In the genomic region with DNA sequence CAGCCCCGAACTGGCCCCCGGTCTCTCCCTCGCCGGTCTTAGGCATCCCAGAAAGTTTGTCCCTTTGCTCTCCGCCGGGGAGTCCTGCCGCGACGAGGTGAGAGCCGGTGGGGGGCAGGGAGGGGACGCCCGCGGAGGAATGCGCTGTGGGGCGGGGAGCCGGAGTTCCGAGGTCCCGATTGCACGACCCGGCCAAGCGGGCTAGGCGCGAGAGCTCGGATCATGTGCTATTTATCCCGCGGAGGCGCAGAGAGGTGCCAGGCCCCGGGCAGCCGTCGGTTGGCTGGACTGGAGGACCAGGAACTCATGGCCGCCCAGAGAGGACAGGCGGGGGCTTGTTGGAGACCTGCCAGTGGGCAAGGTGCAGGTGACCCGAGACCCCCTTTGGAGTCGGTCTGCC, we compare ENCODE assay signal across 8 mouse cellular contexts. TPM values are rescaled to one million over a fixed set of nuclear protein-coding genes. Genes with fewer than 3 reads are reported as not detected.
DNase-seq lines count a peak whose midpoint lies in the region; ATAC-seq and TF ChIP-seq lines count a peak whose summit lies in the region.

No protein-coding gene starts in this region.

- H3K4me3 ChIP-seq in C2C12 (ENCODE audit: insufficient read depth, poor library complexity, severe bottlenecking) = peak overlapping the region; percentile 91
- H3K4me3 ChIP-seq in heart, embryonic 13.5 days = peak overlapping the region; percentile 80
- peak overlapping the region; percentile 89 for H3K4me3 ChIP-seq in kidney, postnatal 0 days (replicated peaks; ENCODE audit: low read depth, low read length)
- H3K4me3 ChIP-seq in liver, postnatal 0 days (ENCODE audit: low read depth, low read length) = peak overlapping the region; percentile 73
- peak overlapping the region; percentile 89 for H3K4me3 ChIP-seq in neural tube, embryonic 13.5 days

- peaks cover 42% of the 10 kb centered on the region for H3K79me2 ChIP-seq in C2C12 (ENCODE audit: control insufficient read depth, insufficient read depth)

- peaks cover 17% of the 10 kb centered on the region for H3K36me3 ChIP-seq in C2C12 (ENCODE audit: control insufficient read depth, insufficient read depth)
- peaks cover 26% of the 10 kb centered on the region for H3K36me3 ChIP-seq in heart, embryonic 13.5 days
- peaks cover 14% of the 10 kb centered on the region for H3K36me3 ChIP-seq in kidney, postnatal 0 days (ENCODE audit: insufficient read depth, low read length)
- peaks cover 22% of the 10 kb centered on the region for H3K36me3 ChIP-seq in liver, postnatal 0 days (replicated peaks; ENCODE audit: insufficient read depth, low read length)
- H3K36me3 ChIP-seq in neural tube, embryonic 13.5 days = peaks cover 25% of the 10 kb centered on the region

- H3K4me2 ChIP-seq in heart, embryonic 13.5 days = peak overlapping the region; percentile 79
- peak overlapping the region; percentile 94 for H3K4me2 ChIP-seq in kidney, postnatal 0 days (ENCODE audit: low read length)
- peak overlapping the region; percentile 79 for H3K4me2 ChIP-seq in liver, postnatal 0 days (ENCODE audit: low read depth, low read length)
- H3K4me2 ChIP-seq in neural tube, embryonic 13.5 days = peak overlapping the region; percentile 89

- H3K9me3 ChIP-seq in heart, embryonic 13.5 days = no peaks in the 10 kb centered on the region
- H3K9me3 ChIP-seq in kidney, postnatal 0 days (replicated peaks; ENCODE audit: low read length) = no peaks in the 10 kb centered on the region
- H3K9me3 ChIP-seq in liver, postnatal 0 days (ENCODE audit: low read length) = no peaks in the 10 kb centered on the region
- H3K9me3 ChIP-seq in neural tube, embryonic 13.5 days = no peaks in the 10 kb centered on the region

- WGBS in heart, embryonic 13.5 days = under 1% methylated on average over 33 of the region's 34 CpGs
- WGBS in kidney, postnatal 0 days = 1% methylated on average over 34 of the region's 34 CpGs
- WGBS in liver, postnatal 0 days (ENCODE audit: insufficient replicate concordance) = under 1% methylated on average over 34 of the region's 34 CpGs
- WGBS in neural tube, embryonic 13.5 days = under 1% methylated on average over 33 of the region's 34 CpGs

- H3K27ac ChIP-seq in heart, embryonic 13.5 days (replicated peaks) = peak overlapping the region; percentile 96
- peak overlapping the region; percentile 97 for H3K27ac ChIP-seq in kidney, postnatal 0 days
- H3K27ac ChIP-seq in liver, postnatal 0 days (ENCODE audit: low read depth) = peak overlapping the region; percentile 95
- peak overlapping the region; percentile 93 for H3K27ac ChIP-seq in neural tube, embryonic 13.5 days (replicated peaks)

- peak; percentile 33; the same call in 1 of the 2 replicates for ATAC-seq in erythroid progenitor cell, adult 5-6 weeks (replicated peaks; ENCODE audit: low FRiP score, poor library complexity, severe bottlenecking)
- ATAC-seq in heart, embryonic 13.5 days (ENCODE audit: extremely low read depth, insufficient number of reproducible peaks, low FRiP score, low TSS enrichment) = peak; percentile 28; the same call in 1 of the 2 replicates
- ATAC-seq in kidney, postnatal 0 days (replicated peaks; ENCODE audit: low FRiP score, low read depth) = peak; percentile 55
- ATAC-seq in liver, postnatal 0 days = peak; percentile 60
- peak; percentile 28 for ATAC-seq in neural tube, embryonic 13.5 days (ENCODE audit: low read depth)

- peak overlapping the region; percentile 95 for H3K9ac ChIP-seq in heart, embryonic 13.5 days
- peak overlapping the region; percentile 94 for H3K9ac ChIP-seq in kidney, postnatal 0 days (ENCODE audit: low read depth, low read length)
- H3K9ac ChIP-seq in liver, postnatal 0 days (replicated peaks) = peak overlapping the region; percentile 77
- H3K9ac ChIP-seq in neural tube, embryonic 13.5 days = peak overlapping the region; percentile 94

- peaks cover 29% of the 10 kb centered on the region for H3K4me1 ChIP-seq in heart, embryonic 13.5 days
- peaks cover 14% of the 10 kb centered on the region for H3K4me1 ChIP-seq in kidney, postnatal 0 days (replicated peaks; ENCODE audit: insufficient read depth, low read length)
- peaks cover 21% of the 10 kb centered on the region for H3K4me1 ChIP-seq in liver, postnatal 0 days (ENCODE audit: insufficient read depth)
- H3K4me1 ChIP-seq in neural tube, embryonic 13.5 days (replicated peaks) = peaks cover 28% of the 10 kb centered on the region

- peak; percentile 43 to 58 for DNase-seq in adrenal gland, postnatal 4 days (ENCODE audit: low spot score in 2 of 2)
- DNase-seq in kidney, postnatal 0 days (ENCODE audit: low spot score) = peak; percentile 71
- DNase-seq in liver, postnatal 0 days = peak; percentile 78
- DNase-seq in testis, postnatal 10 days (ENCODE audit: low spot score) = peak; percentile 82

- no peak for TF ChIP-seq CTCF in C2C12 (IDR thresholded peaks at IDR 0.05; ENCODE audit: control insufficient read depth, insufficient read depth, insufficient read length)
- TF ChIP-seq CTCF in kidney, postnatal 0 days (IDR thresholded peaks at IDR 0.05; ENCODE audit: low read depth) = no peak
- no peak for TF ChIP-seq CTCF in liver, postnatal 0 days (IDR thresholded peaks at IDR 0.05; ENCODE audit: low read depth)

- no peak for TF ChIP-seq EP300 in liver, postnatal 0 days (IDR thresholded peaks at IDR 0.05; ENCODE audit: low read depth)

- peak overlapping the region; percentile 80 for H3ac ChIP-seq in C2C12 (ENCODE audit: control insufficient read depth, insufficient read length, low read depth)

- H3K27me3 ChIP-seq in C2C12 (ENCODE audit: control insufficient read depth, insufficient read depth, insufficient read length) = no peaks in the 10 kb centered on the region
- H3K27me3 ChIP-seq in heart, embryonic 13.5 days (replicated peaks) = no peaks in the 10 kb centered on the region
- no peaks in the 10 kb centered on the region for H3K27me3 ChIP-seq in kidney, postnatal 0 days (ENCODE audit: insufficient read depth, low read length)
- H3K27me3 ChIP-seq in liver, postnatal 0 days (ENCODE audit: insufficient read depth, low read length) = no peaks in the 10 kb centered on the region
- no peaks in the 10 kb centered on the region for H3K27me3 ChIP-seq in neural tube, embryonic 13.5 days

- H3K79me3 ChIP-seq in C2C12 (ENCODE audit: low read depth) = peaks cover 22% of the 10 kb centered on the region

RNA-seq across cellular contexts. Expression of gene Kif1c, which starts 0.3 kb away (rescaled TPM):
- 99.8 TPM for polyA plus RNA-seq in C2C12 (2012; fragmentation: generic; extraction: Trizol)
- 100 to 1,000 TPM; 135 to 149 TPM for total RNA-seq in adrenal gland, postnatal 4 days (2021)
- 1.1 and 1.7 TPM in 2 replicates for total RNA-seq in erythroid progenitor cell, adult 5-6 weeks (2015; ENCODE audit: low replicate concordance)
- total RNA-seq in erythroid progenitor cell, adult 5-6 weeks (2017; ENCODE audit: low replicate concordance) = 2.7 and 3.6 TPM in 2 replicates
- polyA plus RNA-seq in heart, embryonic 13.5 days (2015; fragmentation: Nextera tagmentation; extraction: Ambion mirVana) = 4.0 and 4.3 TPM in 2 replicates
- polyA plus RNA-seq in kidney, postnatal 0 days (2015; fragmentation: Nextera tagmentation; extraction: Ambion mirVana) = 3.5 and 3.6 TPM in 2 replicates
- polyA plus RNA-seq in liver, postnatal 0 days (2015; fragmentation: Nextera tagmentation; extraction: Ambion mirVana) = 1.8 and 2.2 TPM in 2 replicates
- 1.5 TPM in 2 replicates for polyA plus RNA-seq in neural tube, embryonic 13.5 days (2015; fragmentation: Nextera tagmentation; extraction: Ambion mirVana)

RNA-seq across cellular contexts. Expression of gene Inca1, which starts 0.7 kb away (rescaled TPM):
- polyA plus RNA-seq in C2C12 (2012; fragmentation: generic; extraction: Trizol) = 0.42 TPM
- total RNA-seq in adrenal gland, postnatal 4 days (2021) = 10 to 100 TPM in 1 of 2 experiments, 1 to 10 TPM in 1; 7.0 to 10.2 TPM
- total RNA-seq in erythroid progenitor cell, adult 5-6 weeks (2015; ENCODE audit: low replicate concordance) = not detected in 2 replicates
- total RNA-seq in erythroid progenitor cell, adult 5-6 weeks (2017; ENCODE audit: low replicate concordance) = not detected in 2 replicates
- polyA plus RNA-seq in heart, embryonic 13.5 days (2015; fragmentation: Nextera tagmentation; extraction: Ambion mirVana) = 1.8 and 2.0 TPM in 2 replicates
- 2.3 and 3.0 TPM in 2 replicates for polyA plus RNA-seq in kidney, postnatal 0 days (2015; fragmentation: Nextera tagmentation; extraction: Ambion mirVana)
- 8.3 and 10.8 TPM in 2 replicates for polyA plus RNA-seq in liver, postnatal 0 days (2015; fragmentation: Nextera tagmentation; extraction: Ambion mirVana)
- 0.75 and 1.1 TPM in 2 replicates for polyA plus RNA-seq in neural tube, embryonic 13.5 days (2015; fragmentation: Nextera tagmentation; extraction: Ambion mirVana)

RNA-seq across cellular contexts. Expression of gene Camta2, which starts 12.7 kb away (rescaled TPM):
- 9.0 TPM for polyA plus RNA-seq in C2C12 (2012; fragmentation: generic; extraction: Trizol)
- total RNA-seq in adrenal gland, postnatal 4 days (2021) = 10 to 100 TPM; 36.2 to 37.8 TPM
- total RNA-seq in erythroid progenitor cell, adult 5-6 weeks (2015; ENCODE audit: low replicate concordance) = 4.7 and 17.6 TPM in 2 replicates
- total RNA-seq in erythroid progenitor cell, adult 5-6 weeks (2017; ENCODE audit: low replicate concordance) = 0.45 and 0.90 TPM in 2 replicates
- 10.1 and 12.0 TPM in 2 replicates for polyA plus RNA-seq in heart, embryonic 13.5 days (2015; fragmentation: Nextera tagmentation; extraction: Ambion mirVana)
- polyA plus RNA-seq in kidney, postnatal 0 days (2015; fragmentation: Nextera tagmentation; extraction: Ambion mirVana) = 9.2 and 9.4 TPM in 2 replicates
- polyA plus RNA-seq in liver, postnatal 0 days (2015; fragmentation: Nextera tagmentation; extraction: Ambion mirVana) = 2.8 and 3.4 TPM in 2 replicates
- polyA plus RNA-seq in neural tube, embryonic 13.5 days (2015; fragmentation: Nextera tagmentation; extraction: Ambion mirVana) = 16.9 and 19.5 TPM in 2 replicates

RNA-seq across cellular contexts. Expression of gene Spag7, which starts 31.4 kb away (rescaled TPM):
- polyA plus RNA-seq in C2C12 (2012; fragmentation: generic; extraction: Trizol) = 75.4 TPM
- 10 to 100 TPM; 82.0 to 87.2 TPM for total RNA-seq in adrenal gland, postnatal 4 days (2021)
- total RNA-seq in erythroid progenitor cell, adult 5-6 weeks (2015; ENCODE audit: low replicate concordance) = 36.9 and 38.6 TPM in 2 replicates
- 11.1 and 38.0 TPM in 2 replicates for total RNA-seq in erythroid progenitor cell, adult 5-6 weeks (2017; ENCODE audit: low replicate concordance)
- 175 and 206 TPM in 2 replicates for polyA plus RNA-seq in heart, embryonic 13.5 days (2015; fragmentation: Nextera tagmentation; extraction: Ambion mirVana)
- 91.5 and 102 TPM in 2 replicates for polyA plus RNA-seq in kidney, postnatal 0 days (2015; fragmentation: Nextera tagmentation; extraction: Ambion mirVana)
- 36.6 and 42.1 TPM in 2 replicates for polyA plus RNA-seq in liver, postnatal 0 days (2015; fragmentation: Nextera tagmentation; extraction: Ambion mirVana)
- polyA plus RNA-seq in neural tube, embryonic 13.5 days (2015; fragmentation: Nextera tagmentation; extraction: Ambion mirVana) = 169 and 172 TPM in 2 replicates

RNA-seq across cellular contexts. Expression of gene Eno3, which starts 43.6 kb away (rescaled TPM):
- polyA plus RNA-seq in C2C12 (2012; fragmentation: generic; extraction: Trizol) = 1,151 TPM
- 100 to 1,000 TPM in 1 of 2 experiments, 10 to 100 TPM in 1; 72.6 to 112 TPM for total RNA-seq in adrenal gland, postnatal 4 days (2021)
- 5.4 and 14.8 TPM in 2 replicates for total RNA-seq in erythroid progenitor cell, adult 5-6 weeks (2015; ENCODE audit: low replicate concordance)
- total RNA-seq in erythroid progenitor cell, adult 5-6 weeks (2017; ENCODE audit: low replicate concordance) = 2.3 and 11.0 TPM in 2 replicates
- polyA plus RNA-seq in heart, embryonic 13.5 days (2015; fragmentation: Nextera tagmentation; extraction: Ambion mirVana) = 273 and 322 TPM in 2 replicates
- polyA plus RNA-seq in kidney, postnatal 0 days (2015; fragmentation: Nextera tagmentation; extraction: Ambion mirVana) = 9.7 and 10.0 TPM in 2 replicates
- polyA plus RNA-seq in liver, postnatal 0 days (2015; fragmentation: Nextera tagmentation; extraction: Ambion mirVana) = 4.0 and 21.3 TPM in 2 replicates
- polyA plus RNA-seq in neural tube, embryonic 13.5 days (2015; fragmentation: Nextera tagmentation; extraction: Ambion mirVana) = 9.4 and 14.9 TPM in 2 replicates

Comparison
In these comparisons a context has a peak if more than half of its experiments do, and no peak if none do; other contexts are left out.
1. Peak in every context shown above with its lines: DNase-seq, ATAC-seq, H3K4me3 ChIP-seq and H3K27ac ChIP-seq.
2. RNA of gene Kif1c, which starts 0.3 kb away (polyA plus RNA-seq): 99.8 TPM in C2C12 (single experiment); 4.0 to 4.3 TPM in heart, embryonic 13.5 days, 3.5 to 3.6 TPM in kidney, postnatal 0 days, 1.8 to 2.2 TPM in liver, postnatal 0 days and 1.5 TPM in neural tube, embryonic 13.5 days; every median in the first group is over 10 times any median in the second.